In genomic region chr11:103809611-103810598, GRCm38 (mm10) we compare ENCODE assay signal across 8 mouse cellular contexts. TPM values are rescaled to one million over a fixed set of nuclear protein-coding genes. Genes with fewer than 3 reads are reported as not detected.
DNase-seq lines count a peak whose midpoint lies in the region; ATAC-seq and TF ChIP-seq lines count a peak whose summit lies in the region.

No protein-coding gene starts in this region.

- H3K36me3 ChIP-seq in ES-Bruce4 (ENCODE audit: control insufficient read depth, insufficient read depth, low read length, poor library complexity, severe bottlenecking) = no peaks in the 10 kb centered on the region
- no peaks in the 10 kb centered on the region for H3K36me3 ChIP-seq in embryonic facial prominence, embryonic 10.5 days (replicated peaks)
- H3K36me3 ChIP-seq in hindbrain, embryonic 12.5 days = no peaks in the 10 kb centered on the region
- H3K36me3 ChIP-seq in liver, embryonic 13.5 days = no peaks in the 10 kb centered on the region

- 1% methylated on average over 107 of the region's 107 CpGs for WGBS in embryonic facial prominence, embryonic 10.5 days
- WGBS in hindbrain, embryonic 12.5 days = under 1% methylated on average over 86 of the region's 107 CpGs
- WGBS in liver, embryonic 13.5 days (ENCODE audit: insufficient replicate concordance) = 2% methylated on average over 103 of the region's 107 CpGs

- DNase-seq in cerebellum, postnatal 14 days = peak; percentile 32 to 37
- no peak for DNase-seq in cerebellum, adult 8-10 months
- peak; percentile 68 for DNase-seq in embryonic facial prominence, embryonic 10.5 days (ENCODE audit: low spot score)
- no peak for DNase-seq in liver, embryonic 13.5 days
- peak; percentile 27 for DNase-seq in right cerebral cortex, postnatal 25 days
- DNase-seq in ovary, postnatal 10 days (ENCODE audit: low spot score) = no peak

- no peak for TF ChIP-seq POLR2A in ES-Bruce4 (IDR thresholded peaks at IDR 0.05; ENCODE audit: insufficient read depth, low read length)

- peaks cover 15% of the 10 kb centered on the region for H3K27me3 ChIP-seq in ES-Bruce4 (ENCODE audit: control insufficient read depth, insufficient read depth, low read length, poor library complexity, severe bottlenecking)
- peaks cover 100% of the 10 kb centered on the region for H3K27me3 ChIP-seq in embryonic facial prominence, embryonic 10.5 days (replicated peaks; ENCODE audit: low read depth, poor library complexity, severe bottlenecking)
- H3K27me3 ChIP-seq in hindbrain, embryonic 12.5 days = peaks cover 70% of the 10 kb centered on the region
- peaks cover 92% of the 10 kb centered on the region for H3K27me3 ChIP-seq in liver, embryonic 13.5 days

- no peak for TF ChIP-seq CTCF in ES-Bruce4 (IDR thresholded peaks at IDR 0.05; ENCODE audit: low read depth, low read length)

- no peak overlapping the region for H3K27ac ChIP-seq in ES-Bruce4 (ENCODE audit: insufficient read depth, low read length)
- H3K27ac ChIP-seq in embryonic facial prominence, embryonic 10.5 days (replicated peaks) = peak overlapping the region; percentile 80
- peak overlapping the region; percentile 80 for H3K27ac ChIP-seq in hindbrain, embryonic 12.5 days
- H3K27ac ChIP-seq in liver, embryonic 13.5 days = no peak overlapping the region

- H3K9ac ChIP-seq in ES-Bruce4 (ENCODE audit: low read depth, poor library complexity, severe bottlenecking) = peak overlapping the region; percentile 53
- H3K9ac ChIP-seq in hindbrain, embryonic 12.5 days = peak overlapping the region; percentile 80
- no peak overlapping the region for H3K9ac ChIP-seq in liver, embryonic 13.5 days

- peak; percentile 52 for ATAC-seq in hindbrain, embryonic 12.5 days (ENCODE audit: low FRiP score)
- ATAC-seq in liver, embryonic 13.5 days (ENCODE audit: low read depth) = no peak

- peak overlapping the region; percentile 96 for H3K4me2 ChIP-seq in hindbrain, embryonic 12.5 days (replicated peaks)
- peak overlapping the region; percentile 70 for H3K4me2 ChIP-seq in liver, embryonic 13.5 days

- H3K4me3 ChIP-seq in ES-Bruce4 (ENCODE audit: low read depth, low read length) = peak overlapping the region; percentile 39
- peak overlapping the region; percentile 68 for H3K4me3 ChIP-seq in embryonic facial prominence, embryonic 10.5 days
- H3K4me3 ChIP-seq in hindbrain, embryonic 12.5 days = peak overlapping the region; percentile 55
- H3K4me3 ChIP-seq in liver, embryonic 13.5 days (replicated peaks) = peak overlapping the region; percentile 55

- TF ChIP-seq EP300 in ES-Bruce4 (IDR thresholded peaks at IDR 0.05; ENCODE audit: insufficient read depth, low read depth, low read length) = no peak

- peaks cover 2% of the 10 kb centered on the region for H3K4me1 ChIP-seq in ES-Bruce4 (ENCODE audit: control insufficient read depth, insufficient read depth, low read length)
- peaks cover 38% of the 10 kb centered on the region for H3K4me1 ChIP-seq in embryonic facial prominence, embryonic 10.5 days
- peaks cover 43% of the 10 kb centered on the region for H3K4me1 ChIP-seq in hindbrain, embryonic 12.5 days
- peaks cover 14% of the 10 kb centered on the region for H3K4me1 ChIP-seq in liver, embryonic 13.5 days (replicated peaks)

- H3K9me3 ChIP-seq in ES-Bruce4 (replicated peaks; ENCODE audit: control insufficient read depth, insufficient read depth, low read length, poor library complexity, severe bottlenecking) = 0 out of 2 replicates have a peak, but pooled peaks cover 9% of the 10 kb centered on the region
- H3K9me3 ChIP-seq in embryonic facial prominence, embryonic 10.5 days = peaks cover 10% of the 10 kb centered on the region; the same call in 1 of the 2 replicates
- 0 out of 2 replicates have a peak, but pooled peaks cover 6% of the 10 kb centered on the region for H3K9me3 ChIP-seq in hindbrain, embryonic 12.5 days (replicated peaks)
- H3K9me3 ChIP-seq in liver, embryonic 13.5 days (replicated peaks) = no peaks in the 10 kb centered on the region

RNA-seq across cellular contexts. Expression of gene Wnt3, which starts 36.0 kb away (rescaled TPM):
- polyA plus RNA-seq in ES-Bruce4 (2011; ENCODE audit: insufficient read depth, insufficient read length, low read depth, missing spikeins) = 10.4 and 13.6 TPM in 2 replicates
- polyA plus RNA-seq in embryonic facial prominence, embryonic 10.5 days (2016; fragmentation: Nextera tagmentation; extraction: Ambion mirVana) = 3.7 and 4.3 TPM in 2 replicates
- 8.0 and 8.7 TPM in 2 replicates for polyA plus RNA-seq in hindbrain, embryonic 12.5 days (2016; fragmentation: Nextera tagmentation; extraction: Ambion mirVana)
- 0.05 and 0.10 TPM in 2 replicates for polyA plus RNA-seq in liver, embryonic 13.5 days (2015; fragmentation: Nextera tagmentation; extraction: Ambion mirVana)

Comparison
In these comparisons a context has a peak if more than half of its experiments do, and no peak if none do; other contexts are left out.
1. DNase-seq: peak in cerebellum, postnatal 14 days (2 of 2), embryonic facial prominence, embryonic 10.5 days (single experiment) and right cerebral cortex, postnatal 25 days (single experiment); none in cerebellum, adult 8-10 months (single experiment), liver, embryonic 13.5 days (single experiment) and ovary, postnatal 10 days (single experiment).
2. H3K27ac ChIP-seq: peak in embryonic facial prominence, embryonic 10.5 days (single experiment) and hindbrain, embryonic 12.5 days (single experiment); none in ES-Bruce4 (single experiment) and liver, embryonic 13.5 days (single experiment).
3. Peak in every context shown above with its lines, with median percentiles within 50 percentile points of each other: H3K4me3 ChIP-seq.